Mouse (Mus musculus) olfactory bulb, adult 2 months (tissue): ENCODE data around the gene Zscan29. TPM values are rescaled to one million over a fixed set of nuclear protein-coding genes. Genes with fewer than 3 reads are reported as not detected.
"Not testable (repeated sequence)": the region's sequence is repeated elsewhere in the genome, so short reads cannot be mapped to it uniquely, and the experiment has no call there.

Source experiments
- H3K27ac ChIP-seq: fragments of 200-500 bp; 2 replicates; pipeline ENCODE4 v1.5.1; 2012; ENCODE audit warnings: low read depth, low read length; ENCODE audit not compliant: insufficient read depth
- H3K4me1 ChIP-seq: fragments of 200-500 bp; 2 replicates; pipeline ENCODE4 v1.6.1; 2012; ENCODE audit warnings: low read length; ENCODE audit not compliant: control insufficient read depth, insufficient read depth
- H3K4me3 ChIP-seq: fragments of 200-500 bp; 2 replicates; pipeline ENCODE4 v1.5.1; 2012; ENCODE audit warnings: mild to moderate bottlenecking, low read depth, low read length, moderate library complexity; ENCODE audit not compliant: insufficient read depth
- CTCF ChIP-seq: fragments of 200-500 bp; IDR thresholded peaks from 2 replicates; pipeline ENCODE4 v1.5.1; 2012; ENCODE audit warnings: low read depth, mild to moderate bottlenecking, low read length, moderate library complexity; ENCODE audit not compliant: insufficient read depth
- POLR2A ChIP-seq: fragments of 200-500 bp; IDR thresholded peaks from 2 replicates; pipeline ENCODE4 v1.6.1; 2012; ENCODE audit warnings: mild to moderate bottlenecking, low read depth, low read length, moderate library complexity; ENCODE audit not compliant: insufficient read depth
- WGBS: fragments of 180-500 bp; shearing (Covaris S2); methylation state at CpG from one replicate; pipeline ENCODE4 v1.1.7; 2018; 5-methylcytosine and 5-hydroxymethylcytosine counted together
- polyA plus RNA-seq: library from polyadenylated mRNA; stranded (reverse); fragments of >200 nt; gene quantifications from 2 replicates; pipeline ENCODE4 v1.2.4, GENCODE M21; 2012; ENCODE audit warnings: low replicate concordance; ENCODE audit not compliant: missing spikeins, insufficient read depth, insufficient read length

The Zscan29 gene
- polyA plus RNA-seq, 1 experiment: not detected

GRCm38 (mm10) chr2:121140018-121140882, 30.7 kb downstream of the Zscan29 start, which contains the start of the genes Adal and Lcmt2:
TSS of gene Adal (plus strand) at chr2:121140428.
TSS of gene Lcmt2 (minus strand) at chr2:121140653.
- Histone ChIP-seq H3K27ac (peak within 1 kb of the TSS; percentile 91), H3K4me1 (peaks cover 9% of the 10 kb centered on the region; the same call in 1 of the 2 replicates), H3K4me3 (peak within 1 kb of the TSS; percentile 74)
- under 1% methylated on average over 87 of the region's 87 CpGs for WGBS
- TF ChIP-seq CTCF (no peak), POLR2A (peak; percentile 99)

- peaks cover 9% of the 10 kb centered on the region; the same call in 1 of the 2 replicates for H3K4me1 ChIP-seq
- H3K4me3 ChIP-seq: peak overlapping the region; percentile 74
- H3K27ac ChIP-seq: peak overlapping the region; percentile 91
- 21% methylated on average over 29 of the region's 29 CpGs for WGBS
- no peak for TF ChIP-seq POLR2A
- no peak for TF ChIP-seq CTCF
Observed at GRCm38 (mm10) chr2:121139266-121140017, 31.5 kb downstream of the Zscan29 start.

- H3K4me3 ChIP-seq: no peak overlapping the region
- peaks cover 9% of the 10 kb centered on the region; the same call in 1 of the 2 replicates for H3K4me1 ChIP-seq
- no peak overlapping the region for H3K27ac ChIP-seq
- WGBS: 97% methylated on average over 4 of the region's 4 CpGs
- TF ChIP-seq POLR2A: no peak
- TF ChIP-seq CTCF: no peak
Observed at GRCm38 (mm10) chr2:121137371-121137770, 33.6 kb downstream of the Zscan29 start.

GRCm38 (mm10) chr2:121132822-121133221, 38.1 kb downstream of the Zscan29 start:
- H3K27ac ChIP-seq: no peak overlapping the region
- WGBS: 86% methylated on average over 1 of the region's 1 CpGs
- no peaks in the 10 kb centered on the region; the same call in 1 of the 2 replicates for H3K4me1 ChIP-seq
- TF ChIP-seq POLR2A: no peak
- no peak for TF ChIP-seq CTCF
- H3K4me3 ChIP-seq: no peak overlapping the region

GRCm38 (mm10) chr2:121128865-121129620, 41.9 kb downstream of the Zscan29 start:
- H3K4me1 ChIP-seq: no peaks in the 10 kb centered on the region
- TF ChIP-seq CTCF: no peak
- no peak for TF ChIP-seq POLR2A
- 73% methylated on average over 9 of the region's 9 CpGs for WGBS
- H3K4me3 ChIP-seq: no peak overlapping the region
- no peak overlapping the region for H3K27ac ChIP-seq

- no peak overlapping the region for H3K27ac ChIP-seq
- 88% methylated on average over 1 of the region's 1 CpGs for WGBS
- TF ChIP-seq CTCF (no peak), POLR2A (no peak)
- H3K4me3 ChIP-seq: no peak overlapping the region
- H3K4me1 ChIP-seq: no peaks in the 10 kb centered on the region
Observed at GRCm38 (mm10) chr2:121127536-121127935, 43.4 kb downstream of the Zscan29 start.

- H3K4me3 ChIP-seq, H3K27ac ChIP-seq, H3K4me1 ChIP-seq: not testable (repeated sequence)
- WGBS: 93% methylated on average over 5 of the region's 5 CpGs
Observed at GRCm38 (mm10) chr2:121126302-121126701, 44.6 kb downstream of the Zscan29 start.

GRCm38 (mm10) chr2:121119260-121119659, 51.7 kb downstream of the Zscan29 start:
- Histone ChIP-seq H3K4me1 (no peaks in the 10 kb centered on the region), H3K27ac (no peak overlapping the region), H3K4me3 (no peak overlapping the region)
- no peak for TF ChIP-seq POLR2A
- TF ChIP-seq CTCF: no peak
- 75% methylated on average over 3 of the region's 3 CpGs for WGBS

- no peak for TF ChIP-seq POLR2A
- TF ChIP-seq CTCF: no peak
- no peak overlapping the region for H3K4me3 ChIP-seq
- no peak overlapping the region for H3K27ac ChIP-seq
- no peaks in the 10 kb centered on the region for H3K4me1 ChIP-seq
- WGBS: 88% methylated on average over 2 of the region's 2 CpGs
Observed at GRCm38 (mm10) chr2:121115418-121115817, 55.5 kb downstream of the Zscan29 start.
